Mouse (Mus musculus): Measurements from ENCODE around the gene Vapa.

- TF ChIP-seq MAX (IDR thresholded peaks at IDR 0.05) (no peak), CTCF (IDR thresholded peaks at IDR 0.05; ENCODE audit: control insufficient read depth, insufficient read depth, insufficient read length) (no peak), FOSL1 (IDR thresholded peaks at IDR 0.05; ENCODE audit: insufficient read depth, low read length, poor library complexity, severe bottlenecking) (no peak), USF1 (IDR thresholded peaks at IDR 0.05; ENCODE audit: low read depth) (no peak), MYOG (IDR thresholded peaks at IDR 0.05; ENCODE audit: control insufficient read depth, extremely low read depth, insufficient read length) (no peak)
These were observed 1.6 kb downstream of the Vapa start for GRCm38 (mm10) chr17:65611721-65612120.
